8 mouse cellular contexts compared by ENCODE assay signal in genomic region chr16:91546836-91547741, GRCm38 (mm10). TPM values are rescaled to one million over a fixed set of nuclear protein-coding genes. Genes with fewer than 3 reads are reported as not detected.
A peak's percentile ranks its signal among the peaks of the same experiment; 100 is the strongest.
DNase-seq lines count a peak whose midpoint lies in the region; ATAC-seq lines count a peak whose summit lies in the region.

Gene Ifngr2, plus strand, starts transcription at chr16:91547072.

- ATAC-seq in limb, embryonic 15.5 days (ENCODE audit: insufficient number of reproducible peaks, low FRiP score, low TSS enrichment, low read depth), result peak; percentile 84
- peak; percentile 89 for ATAC-seq in midbrain, embryonic 16.5 days

- H3K9me3 ChIP-seq in limb, embryonic 15.5 days, result no peaks in the 10 kb centered on the region
- no peaks in the 10 kb centered on the region for H3K9me3 ChIP-seq in midbrain, embryonic 16.5 days (replicated peaks; ENCODE audit: control insufficient read depth, low read length, poor library complexity, severe bottlenecking)

- under 1% methylated on average over 43 of the region's 74 CpGs for WGBS in limb, embryonic 15.5 days
- WGBS in midbrain, embryonic 16.5 days, result 1% methylated on average over 56 of the region's 74 CpGs

- peak within 1 kb of the TSS; percentile 91 for H3K9ac ChIP-seq in limb, embryonic 15.5 days
- peak within 1 kb of the TSS; percentile 99 for H3K9ac ChIP-seq in midbrain, embryonic 16.5 days (ENCODE audit: low read depth, low read length)

- peak within 1 kb of the TSS; percentile 78 for H3K4me2 ChIP-seq in limb, embryonic 15.5 days
- peak within 1 kb of the TSS; percentile 69 for H3K4me2 ChIP-seq in midbrain, embryonic 16.5 days (ENCODE audit: low read length)

- H3K27me3 ChIP-seq in limb, embryonic 15.5 days, result no peaks in the 10 kb centered on the region
- H3K27me3 ChIP-seq in midbrain, embryonic 16.5 days (ENCODE audit: control insufficient read depth, insufficient read depth, low read depth, low read length), result no peaks in the 10 kb centered on the region

- peak within 1 kb of the TSS; percentile 89 for H3K4me3 ChIP-seq in limb, embryonic 15.5 days
- peak within 1 kb of the TSS; percentile 94 for H3K4me3 ChIP-seq in midbrain, embryonic 16.5 days (ENCODE audit: low read depth, low read length)

- peaks cover 32% of the 10 kb centered on the region for H3K4me1 ChIP-seq in limb, embryonic 15.5 days
- H3K4me1 ChIP-seq in midbrain, embryonic 16.5 days (ENCODE audit: control insufficient read depth, insufficient read depth, low read length), result peaks cover 21% of the 10 kb centered on the region

- DNase-seq in layer of hippocampus, adult 18-20 months (ENCODE audit: low spot score in 2 of 2), result peak in 1 of 2 experiments; percentile 48
- no peak for DNase-seq in layer of hippocampus, adult 9-10 months (ENCODE audit: low spot score)
- DNase-seq in embryo, embryonic 11 days, result peak; percentile 76
- DNase-seq in heart, adult 11 months, result peak; percentile 98
- peak; percentile 50 for DNase-seq in kidney, adult 11 months
- DNase-seq in spleen, postnatal 10 days (ENCODE audit: low spot score in 2 of 2), result peak; percentile 72 to 80

- peak within 1 kb of the TSS; percentile 74 for H3K27ac ChIP-seq in limb, embryonic 15.5 days
- peak within 1 kb of the TSS; percentile 75 for H3K27ac ChIP-seq in midbrain, embryonic 16.5 days (ENCODE audit: low read length)

- no peaks in the 10 kb centered on the region for H3K36me3 ChIP-seq in limb, embryonic 15.5 days
- no peaks in the 10 kb centered on the region for H3K36me3 ChIP-seq in midbrain, embryonic 16.5 days (ENCODE audit: control insufficient read depth, insufficient read depth, low read length)

RNA-seq across cellular contexts. Expression of gene Ifngr2, which starts in this region (rescaled TPM):
- total RNA-seq in layer of hippocampus, adult 18-20 months (2021), result 10 to 100 TPM; 50.9 to 53.1 TPM
- 56.6 and 67.3 TPM in 2 replicates for polyA plus RNA-seq in limb, embryonic 15.5 days (2015; fragmentation: Nextera tagmentation; extraction: Ambion mirVana)
- polyA plus RNA-seq in midbrain, embryonic 16.5 days (2015; fragmentation: Nextera tagmentation; extraction: Ambion mirVana), result 104 and 125 TPM in 2 replicates
